Mouse (Mus musculus): ENCODE results near the gene Errfi1.
A peak's percentile ranks its signal among the peaks of the same experiment; 100 is the strongest.
"Not testable (repeated sequence)": the region's sequence is repeated elsewhere in the genome, so short reads cannot be mapped to it uniquely, and the experiment has no call there.

The Errfi1 gene

GRCm38 (mm10) chr4:150849964-150850363, 3.8 kb upstream of the Errfi1 start:
- no peak for DNase-seq (ENCODE audit: low spot score)

DNA sequence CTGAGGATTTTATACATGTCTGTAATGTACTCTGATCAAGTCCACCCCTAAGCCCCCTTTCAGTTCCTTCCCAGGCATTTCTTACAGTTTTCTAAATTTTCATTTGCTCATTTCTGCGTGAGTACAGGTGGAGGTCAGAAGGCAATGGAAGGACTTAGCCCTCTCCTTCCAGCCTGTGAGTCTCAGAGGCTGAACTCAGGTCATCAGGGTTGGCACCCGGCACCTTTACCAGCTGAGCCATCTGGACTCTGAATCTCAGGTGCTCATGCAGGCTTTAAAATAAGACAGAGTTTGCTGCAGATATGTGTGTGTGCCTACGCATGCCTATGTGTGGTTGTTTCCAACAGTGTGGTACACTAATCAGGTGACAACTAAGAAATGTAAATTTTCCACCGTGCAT, 2.8 kb upstream of the Errfi1 start:
- no peak for DNase-seq (ENCODE audit: low spot score)

DNA sequence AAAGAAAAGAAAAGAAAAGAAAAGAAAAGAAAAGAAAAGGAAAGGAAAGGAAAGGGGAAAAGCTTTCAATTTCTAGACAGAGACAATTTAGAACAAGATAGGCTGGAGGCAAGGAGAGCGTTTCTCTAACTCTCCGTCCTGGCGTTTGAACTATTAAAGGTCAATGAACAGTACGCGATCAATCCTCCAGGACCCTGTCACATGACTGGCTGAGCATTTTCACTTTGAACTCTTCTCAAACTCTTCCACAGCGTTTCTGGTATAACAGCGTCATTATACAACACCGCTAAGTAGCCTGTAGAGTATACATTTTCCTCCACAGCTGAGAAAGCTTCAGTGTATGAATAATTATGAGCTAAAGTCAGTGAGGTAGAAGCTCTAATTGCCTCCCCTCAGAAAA, 1.7 kb upstream of the Errfi1 start:
- no peak for DNase-seq (ENCODE audit: low spot score)

DNA sequence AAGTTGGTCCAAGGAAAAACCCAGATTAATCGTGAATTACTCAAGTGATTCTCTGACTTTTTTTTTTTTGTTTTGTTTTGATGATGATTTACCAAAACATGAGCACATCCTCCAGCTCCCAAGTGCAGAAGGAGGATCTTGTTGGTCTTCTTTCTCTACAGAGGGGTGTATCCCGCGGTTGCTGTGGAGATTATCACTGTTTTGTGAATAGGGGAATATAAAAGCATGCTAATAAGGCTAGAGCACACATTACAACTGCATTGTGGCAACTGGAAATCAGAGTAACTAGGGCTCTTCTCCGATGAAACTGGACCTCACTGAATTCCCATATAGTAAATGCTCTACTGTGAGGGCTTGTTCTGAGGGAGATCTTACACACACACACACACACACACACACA, 1.2 kb upstream of the Errfi1 start:
- no peak for DNase-seq (ENCODE audit: low spot score)

DNA sequence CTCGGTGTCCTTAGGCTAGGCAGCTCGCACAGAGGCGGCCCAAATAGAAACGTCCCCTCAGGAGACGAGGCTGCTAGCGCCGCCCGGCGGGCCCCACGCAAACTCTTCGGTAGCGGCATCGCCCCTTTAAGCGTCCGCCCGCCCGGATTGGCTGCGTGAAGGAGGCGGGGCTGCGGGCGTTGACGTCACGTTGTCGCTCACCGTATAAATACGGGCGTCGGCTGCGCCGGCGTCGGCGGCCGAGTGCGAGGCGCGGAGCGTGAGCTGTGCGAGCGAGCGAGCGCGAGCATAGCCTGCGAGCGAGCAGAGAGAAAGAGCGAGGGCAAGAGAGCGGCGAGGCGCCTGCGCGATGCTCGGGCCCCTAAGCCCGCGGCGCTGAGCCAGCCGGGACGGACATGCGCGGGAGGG, 1.1 kb downstream of the Errfi1 start:
- peak; percentile 97 for DNase-seq (ENCODE audit: low spot score)

DNA sequence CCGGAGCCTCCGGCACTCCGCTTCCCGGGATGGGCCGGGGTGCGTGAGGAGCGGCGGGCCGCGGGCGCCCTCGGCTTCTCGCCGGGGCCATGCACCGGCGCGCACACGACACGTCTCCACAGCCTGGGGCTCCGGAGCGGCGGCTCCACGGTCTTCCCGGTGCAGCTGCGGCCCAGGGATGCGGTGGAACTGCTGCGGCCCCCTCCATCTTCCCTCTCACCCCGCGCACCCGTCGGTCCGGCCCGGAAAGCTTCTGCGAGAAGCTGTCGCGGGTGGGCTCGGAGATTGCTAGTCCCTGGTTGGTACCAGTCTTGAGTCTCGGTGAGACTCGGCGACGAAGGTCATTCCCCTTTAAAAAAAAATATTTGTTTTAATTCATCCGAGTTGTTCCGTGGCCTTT, 1.6 kb downstream of the Errfi1 start:
- no peak for DNase-seq (ENCODE audit: low spot score)

GRCm38 (mm10) chr4:150860526-150860925, 6.8 kb downstream of the Errfi1 start:
- DNase-seq (ENCODE audit: low spot score), result no peak

DNA sequence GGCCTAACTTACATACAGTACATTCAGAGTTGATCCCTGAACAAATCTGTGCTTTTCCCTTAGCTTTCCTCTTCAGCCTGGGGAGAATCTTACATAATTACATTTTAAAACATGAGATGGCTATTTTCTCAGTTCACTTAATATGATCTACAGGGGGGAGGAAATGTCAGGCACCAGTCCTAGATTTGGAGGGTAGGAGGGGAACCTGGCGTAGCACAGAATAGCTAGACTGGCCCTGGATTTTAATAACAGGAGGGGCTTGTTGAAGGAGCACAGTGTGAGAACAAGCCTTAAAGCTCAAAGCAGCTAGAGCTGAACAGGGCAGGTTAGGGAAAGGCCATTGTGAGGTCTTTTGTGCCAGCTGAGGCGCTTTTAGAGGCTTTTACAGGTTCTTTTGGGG, 7.4 kb downstream of the Errfi1 start:
- DNase-seq (ENCODE audit: low spot score), result no peak

GRCm38 (mm10) chr4:150862626-150863375, 9.1 kb downstream of the Errfi1 start:
- DNase-seq (ENCODE audit: low spot score), result no peak

- no peak for DNase-seq (ENCODE audit: low spot score)
These were observed 11.7 kb downstream of the Errfi1 start for GRCm38 (mm10) chr4:150865371-150865770.

DNA sequence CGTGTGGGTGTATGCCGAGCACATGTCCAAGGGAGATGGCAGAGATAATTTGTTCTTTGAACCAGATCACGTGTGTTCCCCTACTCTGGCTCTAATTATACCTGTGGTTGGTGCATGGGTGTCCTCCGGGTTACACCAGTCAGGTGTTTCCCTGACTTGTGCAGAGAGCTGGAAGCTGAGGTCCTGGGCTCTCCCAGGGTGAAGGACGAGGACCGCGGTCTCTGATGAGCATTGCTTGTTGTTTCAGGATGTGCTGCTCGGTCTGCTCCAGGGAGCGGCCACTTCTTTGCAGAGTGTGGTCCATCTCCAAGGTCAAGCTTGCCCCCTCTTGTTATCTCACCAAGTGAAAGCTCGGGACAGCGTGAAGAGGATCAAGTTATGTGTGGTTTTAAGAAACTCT, 12.3 kb downstream of the Errfi1 start:
- no peak for DNase-seq (ENCODE audit: low spot score)

GRCm38 (mm10) chr4:150866494-150866893, 12.8 kb downstream of the Errfi1 start:
- no peak for DNase-seq (ENCODE audit: low spot score)

DNA sequence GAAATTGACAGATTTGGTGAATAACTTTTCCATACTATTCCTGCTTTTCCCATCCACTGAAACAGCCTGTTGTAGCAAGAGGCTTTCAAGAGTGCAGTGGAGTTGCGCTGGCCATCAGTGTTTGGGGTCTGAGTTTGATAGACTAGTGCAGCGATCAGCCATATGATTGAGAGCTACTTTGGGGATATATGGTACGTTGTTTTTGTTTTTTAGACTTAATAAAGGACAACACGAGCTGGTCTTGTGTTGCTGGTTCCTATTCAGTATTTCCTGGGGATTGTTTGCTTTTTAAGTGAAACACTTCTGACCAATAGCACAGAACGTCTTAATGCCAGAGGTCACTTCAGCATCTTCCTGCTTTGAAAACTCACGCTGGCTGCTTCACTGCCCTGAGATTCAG, 14.4 kb downstream of the Errfi1 start:
- no peak for DNase-seq (ENCODE audit: low spot score)

DNA sequence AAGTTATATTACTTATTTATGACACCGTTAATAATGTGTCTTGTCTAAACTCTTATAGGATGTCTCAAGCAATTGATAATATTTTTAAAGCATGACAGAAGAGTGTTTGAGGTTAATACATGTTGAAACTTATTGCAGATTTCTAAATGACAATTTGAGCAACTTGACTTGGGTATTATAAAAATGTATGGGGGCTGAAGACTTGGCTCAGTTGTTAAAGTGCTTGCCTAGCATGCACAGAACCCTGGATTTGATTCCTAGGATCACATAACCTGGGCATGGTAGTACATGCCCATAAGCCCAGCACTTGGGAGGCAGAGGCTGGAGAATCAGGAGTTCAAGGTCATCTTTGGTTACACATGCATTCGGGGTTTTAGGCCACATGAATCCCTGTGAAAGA, 15.1 kb downstream of the Errfi1 start:
- no peak for DNase-seq (ENCODE audit: low spot score)

DNA sequence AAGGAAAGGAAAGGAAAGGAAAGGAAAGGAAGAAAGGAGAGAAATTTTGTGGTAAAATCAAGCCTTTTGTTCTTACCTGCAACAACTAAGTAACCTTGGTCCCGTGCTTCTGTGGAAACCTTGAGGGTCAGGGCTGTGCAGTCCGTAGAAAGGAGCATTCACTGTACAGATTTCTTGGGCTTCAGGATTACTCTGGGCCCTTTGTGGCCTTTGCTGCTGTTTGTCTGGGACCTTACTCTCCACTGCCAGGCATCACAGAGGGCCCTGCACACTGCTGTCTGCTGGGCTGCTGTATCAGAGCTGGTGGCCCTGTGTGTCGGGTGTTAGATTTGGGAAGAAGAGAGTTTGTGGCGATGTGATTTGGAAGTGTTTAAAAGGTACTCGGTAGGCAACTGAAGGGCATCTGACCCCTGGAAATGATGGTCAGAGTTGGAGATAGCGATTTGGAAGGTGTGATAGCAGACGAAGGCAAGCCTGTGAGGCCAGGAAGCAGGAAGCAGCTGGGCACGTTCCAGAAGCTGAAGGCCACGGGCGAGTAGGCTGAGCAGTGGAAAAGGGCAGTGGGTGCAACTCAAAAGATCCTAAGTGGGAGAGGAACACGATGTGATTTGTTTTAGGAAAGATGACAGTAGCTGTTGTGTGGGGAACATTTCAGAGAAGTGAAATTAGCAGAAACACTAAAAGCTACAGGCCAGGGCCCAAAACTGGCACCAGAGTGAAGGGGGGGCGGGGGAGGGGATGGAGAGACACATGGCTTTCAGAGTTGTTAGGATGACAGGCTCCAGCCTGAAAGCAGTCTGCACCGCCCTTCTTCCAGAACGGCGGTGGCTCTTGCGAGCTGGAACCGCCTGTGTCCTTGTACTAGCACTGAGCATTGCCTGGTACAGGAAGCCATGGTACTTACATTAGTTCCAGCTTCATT, 15.8 kb downstream of the Errfi1 start:
- peak; percentile 45 for DNase-seq (ENCODE audit: low spot score)

DNA sequence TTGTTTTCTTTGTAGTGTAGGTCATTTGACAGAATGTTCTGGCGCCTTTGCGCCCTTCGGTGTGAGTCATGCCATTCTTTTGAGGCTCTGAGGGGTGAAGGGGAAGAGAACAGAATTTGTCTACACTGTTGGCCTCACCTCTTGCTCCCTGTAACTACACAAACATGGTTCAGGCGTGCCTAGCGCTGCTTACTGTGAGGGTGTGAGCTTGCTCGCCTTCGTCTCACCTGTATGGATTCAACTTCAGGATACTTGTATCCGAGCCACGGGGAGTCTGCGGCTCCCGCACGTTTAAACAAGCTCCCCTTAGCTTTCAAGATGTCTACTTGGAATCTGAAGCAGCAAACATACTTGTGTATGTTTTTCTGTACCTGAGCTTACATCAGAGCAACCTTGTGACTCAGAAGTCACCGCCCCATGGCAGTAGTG, 17.3 kb downstream of the Errfi1 start:
- no peak for DNase-seq (ENCODE audit: low spot score)

DNA sequence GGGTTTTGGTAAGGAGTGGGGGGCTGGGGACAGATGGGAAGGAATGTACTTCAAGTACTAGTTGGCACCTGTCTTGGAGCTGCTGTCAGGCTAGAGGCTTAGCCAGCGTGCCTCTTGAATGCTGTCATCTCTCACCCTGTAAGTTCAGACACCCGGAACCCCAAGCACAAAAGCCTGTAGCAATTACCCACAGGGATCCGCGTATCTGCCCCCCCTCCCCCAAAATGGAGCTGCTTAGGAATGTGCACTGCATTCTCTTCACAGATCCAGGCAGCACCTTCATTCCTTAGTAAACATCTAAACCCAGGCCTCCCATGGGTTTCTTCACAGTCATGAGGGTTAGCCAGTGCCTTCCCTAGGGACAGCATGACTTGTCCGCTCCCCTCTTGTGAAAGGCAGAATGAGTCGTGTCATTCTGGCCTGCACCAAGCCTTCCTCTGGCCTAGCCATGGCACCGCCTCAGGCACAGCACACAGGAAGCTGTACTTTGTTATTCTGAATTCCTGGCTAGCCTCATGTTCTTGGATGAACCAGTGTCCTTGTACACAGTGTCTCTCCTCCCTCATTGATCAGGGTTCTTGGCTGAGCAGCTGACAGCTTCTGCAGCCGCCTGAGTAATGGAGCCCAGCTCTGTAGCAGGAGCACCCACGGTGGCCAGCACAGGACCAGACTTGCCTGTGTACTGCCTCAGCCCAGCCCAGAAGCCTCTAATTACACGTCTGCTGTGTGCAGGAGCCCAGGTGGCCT, 17.8 kb downstream of the Errfi1 start:
- peak; percentile 38 for DNase-seq (ENCODE audit: low spot score)

DNA sequence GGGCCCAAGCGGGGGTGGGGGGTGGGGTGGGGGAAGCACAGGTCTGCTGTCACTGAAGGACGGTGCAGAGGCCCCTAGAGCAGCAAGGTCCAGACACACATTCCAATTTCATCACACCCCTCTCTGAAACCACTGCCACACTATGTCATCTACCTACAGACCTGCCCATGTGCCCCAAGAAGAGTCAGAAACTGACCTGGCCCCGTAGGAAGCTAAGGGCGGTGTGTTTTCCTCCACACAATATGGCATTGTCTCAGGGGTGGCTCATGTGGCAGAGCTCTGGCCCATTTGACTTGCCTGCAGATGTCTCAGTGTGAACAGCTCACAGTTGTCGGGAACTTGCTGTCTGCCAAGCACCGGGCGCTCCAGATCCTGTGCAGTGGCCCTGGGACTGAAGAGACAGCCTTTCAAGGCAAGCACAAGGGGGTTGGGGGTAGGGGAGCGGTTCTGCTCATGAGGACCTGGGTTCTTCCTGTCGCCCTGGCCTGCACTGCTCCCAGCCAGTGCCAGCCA, 18.5 kb downstream of the Errfi1 start:
- peak; percentile 25 for DNase-seq (ENCODE audit: low spot score)

- no peak for DNase-seq (ENCODE audit: low spot score)
These were observed 19.0 kb downstream of the Errfi1 start for GRCm38 (mm10) chr4:150872681-150873080.

DNA sequence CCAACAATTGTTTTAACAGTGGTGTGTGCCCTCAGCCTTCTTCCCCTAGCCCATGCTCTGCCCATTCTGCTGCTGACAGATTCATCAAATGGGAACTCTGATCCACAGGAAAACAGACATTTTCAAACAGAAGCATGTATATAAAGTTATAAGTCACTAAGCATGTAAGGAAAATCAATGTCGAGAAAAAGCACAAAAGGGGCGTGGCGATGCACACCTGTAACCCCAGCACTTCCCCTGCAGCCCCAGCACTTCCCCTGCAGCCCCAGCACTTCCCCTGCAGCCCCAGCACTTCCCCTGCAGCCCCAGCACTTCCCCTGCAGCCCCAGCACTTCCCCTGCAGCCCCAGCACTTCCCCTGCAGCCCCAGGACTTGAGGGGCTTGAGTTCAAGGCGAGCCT, 20.7 kb downstream of the Errfi1 start:
- not testable (repeated sequence) for DNase-seq (ENCODE audit: low spot score)

GRCm38 (mm10) chr4:150875393-150875792, 21.7 kb downstream of the Errfi1 start:
- DNase-seq (ENCODE audit: low spot score), result no peak

DNA sequence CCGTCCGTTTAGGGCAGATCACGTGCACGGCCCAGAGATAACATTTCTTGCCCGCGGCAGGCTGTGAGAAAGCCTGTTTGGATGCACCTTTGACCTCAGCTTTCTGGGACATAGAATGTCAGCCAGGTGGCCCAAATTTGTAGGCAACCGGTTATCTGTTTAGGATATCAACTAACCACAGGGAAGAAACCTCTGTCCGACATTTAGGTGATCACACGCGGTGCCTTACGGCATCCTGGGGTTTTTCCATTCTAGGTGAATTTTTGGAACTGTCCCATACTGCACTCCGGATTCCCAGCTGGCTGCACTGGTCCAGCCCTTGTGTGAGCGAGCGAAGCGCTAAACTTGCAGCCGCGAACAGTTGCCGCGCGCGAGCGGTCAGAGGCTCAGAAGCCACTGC, 25.9 kb downstream of the Errfi1 start:
- no peak for DNase-seq (ENCODE audit: low spot score)

Data from ovary, postnatal 36 days (tissue).